Mouse (Mus musculus) ovary, postnatal 10 days (tissue): ENCODE data around the gene Vamp5.

Experiments used
- DNase-seq: peaks from one replicate; pipeline ENCODE4 v3.0.0; 2022; ENCODE audit warnings: low spot score

Gene Vamp5

DNA sequence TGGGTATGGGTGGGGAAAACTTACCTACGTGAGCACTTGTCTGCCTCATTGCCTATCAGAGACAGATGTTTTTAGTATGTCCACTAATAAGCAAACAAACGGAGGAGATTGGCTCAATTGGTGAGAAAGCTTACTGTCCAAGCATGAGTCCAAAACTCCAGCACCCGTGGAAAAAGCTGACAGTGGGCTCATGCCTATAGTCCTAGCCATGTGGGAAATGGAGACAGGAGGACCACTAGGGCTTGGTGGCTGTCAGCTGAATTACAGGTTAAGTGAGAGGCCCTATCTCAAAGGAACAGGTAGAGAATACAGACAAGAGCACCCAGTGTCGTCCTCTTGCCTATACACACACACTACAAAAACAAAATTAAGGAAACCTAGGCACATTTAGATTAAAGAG, 34.0 kb downstream of the Vamp5 start:
- no peak for DNase-seq

DNA sequence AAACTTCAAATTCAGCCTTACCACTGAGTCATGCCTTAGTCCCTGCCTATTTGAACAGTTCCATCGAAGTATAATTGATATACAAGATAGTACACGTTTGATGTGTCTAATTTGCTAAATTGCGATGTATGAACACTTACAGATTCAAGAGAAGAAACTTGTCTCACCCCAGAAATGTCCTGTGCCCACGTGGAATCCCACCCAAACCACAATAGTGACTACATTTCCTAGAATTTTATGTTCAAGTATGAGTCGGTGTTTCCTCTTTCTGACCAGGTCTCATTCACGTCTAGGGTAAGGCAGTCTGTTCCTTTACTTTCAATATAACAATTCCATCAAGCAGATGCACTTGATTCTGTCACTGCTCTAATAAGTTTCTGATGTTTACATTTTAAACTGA, 34.6 kb downstream of the Vamp5 start:
- DNase-seq = no peak

- peak; percentile 81 for DNase-seq
Observed at GRCm38 (mm10) chr6:72345074-72345567, 35.1 kb downstream of the Vamp5 start, which contains the start of gene Usp39. TSS of gene Usp39 (minus strand) at chr6:72345184.

- no peak for DNase-seq
Observed at GRCm38 (mm10) chr6:72344396-72345073, 35.7 kb downstream of the Vamp5 start.

GRCm38 (mm10) chr6:72340481-72340880, 39.8 kb downstream of the Vamp5 start:
- no peak for DNase-seq

GRCm38 (mm10) chr6:72333111-72333510, 47.2 kb downstream of the Vamp5 start:
- no peak for DNase-seq

DNA sequence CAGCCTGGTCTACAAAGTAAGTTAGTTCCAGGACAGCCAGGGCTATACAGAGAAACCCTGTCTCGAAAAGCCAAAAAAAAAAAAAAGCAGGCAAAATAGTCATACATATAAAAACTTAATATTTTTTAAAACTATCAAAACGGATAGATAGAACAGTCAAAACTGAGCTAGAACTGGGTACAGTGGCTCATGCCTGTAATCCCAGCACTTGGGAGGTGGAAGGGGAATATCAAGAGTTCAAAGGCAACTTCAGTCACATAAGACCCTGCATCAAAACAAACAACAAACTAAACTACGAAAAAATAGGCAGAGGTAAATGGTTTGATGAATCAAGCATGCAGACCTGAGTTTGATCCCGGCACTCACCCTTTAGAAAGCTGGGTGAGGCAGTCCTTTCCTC, 50.1 kb downstream of the Vamp5 start:
- DNase-seq = no peak

DNA sequence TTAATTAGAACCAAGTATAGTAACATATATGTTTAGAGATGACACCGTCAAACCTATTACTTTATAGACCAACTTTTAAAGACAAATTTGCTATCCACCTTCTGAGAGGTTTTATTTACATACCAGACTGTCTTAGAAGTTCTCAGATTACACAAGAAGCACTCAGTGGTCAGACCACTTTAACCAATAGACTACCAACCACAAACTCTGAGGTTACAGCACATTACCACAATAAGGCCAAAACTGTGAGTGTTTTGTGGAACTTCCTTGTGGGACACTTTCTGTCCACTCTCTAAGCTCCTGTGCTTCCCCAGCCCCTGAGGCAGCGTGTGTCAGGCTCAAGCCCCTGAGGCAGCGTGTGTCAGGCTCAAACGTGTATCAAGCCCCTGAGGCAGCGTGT, 51.2 kb downstream of the Vamp5 start:
- no peak for DNase-seq

GRCm38 (mm10) chr6:72326274-72326673, 54.0 kb downstream of the Vamp5 start:
- no peak for DNase-seq

GRCm38 (mm10) chr6:72323786-72324508, 56.3 kb downstream of the Vamp5 start:
- no peak for DNase-seq

GRCm38 (mm10) chr6:72322936-72323335, 57.3 kb downstream of the Vamp5 start:
- no peak for DNase-seq

DNA sequence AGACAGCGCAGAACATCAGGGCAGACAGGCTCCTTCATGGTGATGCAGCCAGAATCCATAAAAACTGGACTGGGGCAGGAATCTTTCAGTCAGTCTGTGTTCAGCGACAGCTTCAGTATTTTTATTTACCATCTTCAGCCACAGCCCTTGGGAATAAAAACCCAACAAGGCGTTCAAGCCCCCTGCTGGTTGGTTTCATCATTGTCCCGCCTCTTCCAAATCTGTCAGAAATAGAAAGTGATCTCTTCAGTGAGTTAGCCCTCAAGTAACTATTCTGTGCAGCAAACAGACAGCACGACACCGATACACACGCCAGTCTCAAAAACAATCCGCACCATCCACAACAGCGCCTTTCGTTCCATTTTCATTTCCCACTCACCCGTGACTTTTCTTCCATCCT, 61.2 kb downstream of the Vamp5 start:
- DNase-seq = no peak
